Mouse (Mus musculus): Measurements from ENCODE around the gene Gabrg3. TPM values are rescaled to one million over a fixed set of nuclear protein-coding genes. Genes with fewer than 3 reads are reported as not detected.

Gabrg3 gene
- polyA plus RNA-seq, 1 experiment from 2014 or later: 0.87 TPM

DNA sequence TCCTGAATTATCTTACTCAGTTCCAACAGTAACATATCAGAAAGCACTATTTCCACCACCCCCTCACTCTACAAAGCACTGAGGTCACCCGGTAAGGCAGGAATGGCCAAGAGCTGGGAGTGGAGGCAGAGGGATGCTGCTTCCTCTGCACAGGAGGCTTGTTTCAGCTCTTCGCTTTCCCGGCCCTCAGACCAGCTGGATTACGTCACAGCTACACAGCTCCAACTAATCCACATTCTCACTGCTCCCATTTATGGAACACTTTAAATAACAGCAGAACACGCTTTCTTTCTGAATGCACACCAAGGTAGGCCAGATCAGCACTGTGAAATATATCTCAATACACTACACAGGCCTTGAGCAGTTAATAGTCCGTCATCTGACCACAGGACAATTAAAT lies 23.2 kb downstream of the Gabrg3 start:
- Histone ChIP-seq H3K9me3 (ENCODE audit: control insufficient read depth) (no peaks in the 10 kb centered on the region), H3K4me1 (replicated peaks; ENCODE audit: control insufficient read depth, insufficient read depth, low read length) (no peaks in the 10 kb centered on the region), H3K36me3 (ENCODE audit: control insufficient read depth, insufficient read depth) (no peaks in the 10 kb centered on the region), H3K4me2 (replicated peaks; ENCODE audit: low read depth) (no peak overlapping the region), H3K27ac (ENCODE audit: low read depth, low read length) (no peak overlapping the region), H3K27me3 (replicated peaks; ENCODE audit: control insufficient read depth, insufficient read depth, low read length) (no peaks in the 10 kb centered on the region), H3K9ac (ENCODE audit: low read depth, low read length) (no peak overlapping the region), H3K4me3 (ENCODE audit: low read depth, low read length) (no peak overlapping the region)
- TF ChIP-seq CTCF (IDR thresholded peaks at IDR 0.05; ENCODE audit: low read depth): no peak
- 72% methylated on average over 6 of the region's 6 CpGs for whole genome bisulfite sequencing
- ATAC-seq: no peak

- Histone ChIP-seq H3K4me2 (replicated peaks; ENCODE audit: low read depth) (no peak overlapping the region), H3K4me1 (replicated peaks; ENCODE audit: control insufficient read depth, insufficient read depth, low read length) (no peaks in the 10 kb centered on the region), H3K9ac (ENCODE audit: low read depth, low read length) (no peak overlapping the region), H3K9me3 (ENCODE audit: control insufficient read depth) (no peaks in the 10 kb centered on the region), H3K36me3 (ENCODE audit: control insufficient read depth, insufficient read depth) (no peaks in the 10 kb centered on the region), H3K27me3 (replicated peaks; ENCODE audit: control insufficient read depth, insufficient read depth, low read length) (no peaks in the 10 kb centered on the region), H3K27ac (ENCODE audit: low read depth, low read length) (no peak overlapping the region), H3K4me3 (ENCODE audit: low read depth, low read length) (no peak overlapping the region)
- ATAC-seq: no peak; the same call in 1 of the 2 replicates
- no peak for TF ChIP-seq CTCF (IDR thresholded peaks at IDR 0.05; ENCODE audit: low read depth)
- WGBS: 58% methylated on average over 6 of the region's 6 CpGs
Observed at GRCm38 (mm10) chr7:57357871-57358540, 29.0 kb downstream of the Gabrg3 start.

DNA sequence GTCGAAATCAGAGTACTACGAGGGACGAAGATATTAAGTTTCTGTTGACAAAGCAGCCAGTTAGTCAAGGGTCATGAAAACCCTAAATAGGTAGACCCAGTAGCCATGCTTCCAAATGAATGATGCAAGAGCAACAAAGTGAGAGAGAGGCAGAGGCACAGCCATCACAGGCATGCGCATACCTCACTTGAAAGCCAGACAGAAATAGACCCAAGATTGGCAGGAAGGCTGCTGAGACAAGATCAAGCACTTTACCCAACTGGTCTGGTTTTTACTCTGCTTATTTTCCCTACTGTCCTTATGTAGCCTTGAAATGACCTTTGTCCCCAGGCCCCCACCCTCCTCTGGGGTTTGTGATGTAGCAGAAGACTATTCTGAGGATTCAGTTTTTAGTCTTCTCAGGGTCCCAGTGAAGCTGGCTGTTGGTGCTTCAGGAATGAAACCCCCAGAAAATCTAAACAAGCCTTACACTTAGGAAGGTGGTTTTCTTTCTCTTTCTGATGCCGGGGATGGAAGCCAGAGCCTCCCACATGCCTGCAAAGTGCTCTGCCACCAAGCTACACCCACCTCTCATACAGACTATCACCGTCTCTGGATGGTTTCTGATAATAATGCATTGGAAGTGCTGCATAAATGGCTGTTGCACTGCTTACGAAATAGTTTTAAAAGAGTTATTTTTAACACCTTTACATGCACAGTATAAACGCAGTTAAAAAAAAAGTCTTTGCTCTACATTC lies 30.3 kb downstream of the Gabrg3 start:
- no peaks in the 10 kb centered on the region for H3K36me3 ChIP-seq (ENCODE audit: control insufficient read depth, insufficient read depth)
- TF ChIP-seq CTCF (IDR thresholded peaks at IDR 0.05; ENCODE audit: low read depth): no peak
- H3K27me3 ChIP-seq (replicated peaks; ENCODE audit: control insufficient read depth, insufficient read depth, low read length): no peaks in the 10 kb centered on the region
- no peak overlapping the region for H3K27ac ChIP-seq (ENCODE audit: low read depth, low read length)
- WGBS: 84% methylated on average over 8 of the region's 8 CpGs
- ATAC-seq: no peak
- no peak overlapping the region for H3K9ac ChIP-seq (ENCODE audit: low read depth, low read length)
- no peak overlapping the region for H3K4me3 ChIP-seq (ENCODE audit: low read depth, low read length)
- no peaks in the 10 kb centered on the region for H3K9me3 ChIP-seq (ENCODE audit: control insufficient read depth)
- no peaks in the 10 kb centered on the region for H3K4me1 ChIP-seq (replicated peaks; ENCODE audit: control insufficient read depth, insufficient read depth, low read length)
- no peak overlapping the region for H3K4me2 ChIP-seq (replicated peaks; ENCODE audit: low read depth)

DNA sequence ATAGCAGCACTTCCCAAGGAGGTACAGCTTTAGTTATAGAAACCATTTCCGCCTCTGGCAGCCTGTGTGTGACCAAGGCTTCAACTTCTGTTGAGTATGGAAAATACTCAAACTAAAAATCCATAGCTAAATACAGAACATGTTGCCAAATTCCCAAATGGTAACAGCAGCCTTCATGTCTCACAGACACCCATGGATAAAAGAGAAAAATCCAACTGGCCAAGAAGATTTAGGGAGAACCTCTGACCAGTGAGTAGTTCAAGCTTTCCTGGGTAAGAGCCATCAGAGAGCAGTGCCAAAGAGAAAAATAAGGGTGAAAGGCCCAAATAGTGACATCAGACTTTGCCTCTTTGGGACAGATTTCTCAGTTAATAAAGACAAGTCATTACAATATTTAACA lies 38.2 kb downstream of the Gabrg3 start:
- H3K4me2 ChIP-seq (replicated peaks; ENCODE audit: low read depth): no peak overlapping the region
- no peak for TF ChIP-seq CTCF (IDR thresholded peaks at IDR 0.05; ENCODE audit: low read depth)
- no peaks in the 10 kb centered on the region for H3K27me3 ChIP-seq (replicated peaks; ENCODE audit: control insufficient read depth, insufficient read depth, low read length)
- H3K27ac ChIP-seq (ENCODE audit: low read depth, low read length): no peak overlapping the region
- ATAC-seq: no peak
- H3K9me3 ChIP-seq (ENCODE audit: control insufficient read depth): no peaks in the 10 kb centered on the region
- H3K4me1 ChIP-seq (replicated peaks; ENCODE audit: control insufficient read depth, insufficient read depth, low read length): no peaks in the 10 kb centered on the region
- 77% methylated on average over 1 of the region's 1 CpGs for WGBS
- H3K4me3 ChIP-seq (ENCODE audit: low read depth, low read length): no peak overlapping the region
- no peaks in the 10 kb centered on the region for H3K36me3 ChIP-seq (ENCODE audit: control insufficient read depth, insufficient read depth)
- H3K9ac ChIP-seq (ENCODE audit: low read depth, low read length): no peak overlapping the region

DNA sequence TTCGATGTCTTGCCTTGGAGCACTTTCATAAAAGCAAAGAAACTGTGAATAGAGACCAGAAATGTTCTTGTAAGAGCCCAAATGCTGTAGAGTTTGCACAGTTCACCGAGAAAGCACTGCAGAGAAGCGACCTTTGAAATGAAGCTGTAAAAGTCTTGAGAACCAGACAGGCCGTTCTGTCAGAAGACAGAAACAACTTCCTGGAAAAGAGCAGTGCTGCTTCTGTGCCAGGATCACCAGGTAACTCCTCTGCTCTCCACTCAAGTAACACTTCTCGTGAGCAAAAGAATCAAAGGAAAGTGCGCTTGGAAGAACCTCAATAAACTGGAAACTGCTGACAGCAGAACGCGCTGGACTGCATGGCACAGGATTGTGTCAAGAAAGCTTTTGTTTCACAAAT lies 45.1 kb downstream of the Gabrg3 start:
- WGBS: 44% methylated on average over 8 of the region's 8 CpGs
- no peak for TF ChIP-seq CTCF (IDR thresholded peaks at IDR 0.05; ENCODE audit: low read depth)

GRCm38 (mm10) chr7:57331211-57331610 lies 55.8 kb downstream of the Gabrg3 start:
- Histone ChIP-seq H3K9ac (ENCODE audit: low read depth, low read length) (no peak overlapping the region), H3K27me3 (replicated peaks; ENCODE audit: control insufficient read depth, insufficient read depth, low read length) (no peaks in the 10 kb centered on the region), H3K4me1 (replicated peaks; ENCODE audit: control insufficient read depth, insufficient read depth, low read length) (no peaks in the 10 kb centered on the region), H3K9me3 (ENCODE audit: control insufficient read depth) (no peaks in the 10 kb centered on the region), H3K27ac (ENCODE audit: low read depth, low read length) (no peak overlapping the region), H3K4me3 (ENCODE audit: low read depth, low read length) (no peak overlapping the region), H3K36me3 (ENCODE audit: control insufficient read depth, insufficient read depth) (no peaks in the 10 kb centered on the region), H3K4me2 (replicated peaks; ENCODE audit: low read depth) (no peak overlapping the region)
- 74% methylated on average over 3 of the region's 3 CpGs for WGBS
- no peak for ATAC-seq
- no peak for TF ChIP-seq CTCF (IDR thresholded peaks at IDR 0.05; ENCODE audit: low read depth)

More for the DNA sequence above, 45.1 kb downstream of the Gabrg3 start:
- Histone ChIP-seq H3K4me2 (replicated peaks; ENCODE audit: low read depth) (no peak overlapping the region; the same call in 1 of the 2 replicates), H3K4me3 (ENCODE audit: low read depth, low read length) (no peak overlapping the region), H3K9ac (ENCODE audit: low read depth, low read length) (no peak overlapping the region), H3K27me3 (replicated peaks; ENCODE audit: control insufficient read depth, insufficient read depth, low read length) (no peaks in the 10 kb centered on the region), H3K27ac (ENCODE audit: low read depth, low read length) (no peak overlapping the region), H3K4me1 (replicated peaks; ENCODE audit: control insufficient read depth, insufficient read depth, low read length) (no peaks in the 10 kb centered on the region), H3K9me3 (ENCODE audit: control insufficient read depth) (no peaks in the 10 kb centered on the region), H3K36me3 (ENCODE audit: control insufficient read depth, insufficient read depth) (no peaks in the 10 kb centered on the region)
- peak; percentile 84 for ATAC-seq

Data from intestine, postnatal 0 days (tissue).